Mouse (Mus musculus) kidney, adult 8-10 months (tissue): Measurements from ENCODE around the gene Mettl27.

Experiments
- DNase-seq, 2 experiments: peaks; one replicate each; pipeline ENCODE4 v3.0.0; 2022

The Mettl27 gene

DNA sequence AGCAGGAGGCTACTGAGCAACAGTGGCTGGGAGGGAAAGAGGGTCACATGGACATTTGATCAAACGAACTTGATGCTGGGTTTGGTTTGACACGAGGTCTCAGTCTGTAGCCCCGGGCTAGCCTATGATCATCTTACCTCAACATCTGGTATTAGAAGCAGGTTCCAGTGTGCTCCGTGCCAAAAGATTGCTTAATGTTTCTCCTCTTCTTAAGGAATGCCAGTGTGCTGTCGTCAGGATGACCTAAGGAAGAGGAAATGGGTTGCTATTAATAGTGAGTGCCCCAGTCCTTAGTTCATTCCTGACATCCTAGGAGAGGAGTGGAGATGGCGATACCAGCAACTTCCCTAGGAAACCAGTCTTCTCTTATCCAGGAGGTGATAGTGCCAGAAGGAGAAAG is 57.6 kb downstream of the Mettl27 start:
- no peak for DNase-seq
